Mouse (Mus musculus): ENCODE measurements around the gene Tbxa2r.

DNA sequence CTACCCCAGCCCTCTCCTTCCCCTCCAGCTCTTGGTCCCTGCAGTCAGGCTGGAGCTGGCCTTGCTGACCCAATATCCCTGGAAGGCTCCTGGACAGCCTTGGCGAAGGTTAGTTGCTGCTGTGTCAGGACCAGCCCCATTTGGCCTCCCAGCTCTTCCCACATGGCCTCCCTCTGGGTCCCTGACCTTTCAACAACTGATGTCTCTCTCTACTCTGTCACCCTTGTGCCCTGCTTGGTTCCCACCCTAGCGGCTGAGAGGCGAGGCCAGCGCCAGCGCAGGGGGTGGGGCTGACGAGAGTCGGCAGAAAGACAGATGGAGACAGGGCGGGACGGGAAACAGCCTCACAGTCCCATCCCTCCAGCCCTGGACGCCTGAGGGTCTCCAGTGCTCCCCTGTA lies at the start of gene Tbxa2r:
- TF ChIP-seq TCF12 (IDR thresholded peaks at IDR 0.05; ENCODE audit: low read depth, low read length) = no peak
- no peak for TF ChIP-seq MAX (IDR thresholded peaks at IDR 0.05; ENCODE audit: low read length)
- no peak for TF ChIP-seq ZNF384 (IDR thresholded peaks at IDR 0.05; ENCODE audit: low read depth, low read length)
- no peak for TF ChIP-seq EP300 (IDR thresholded peaks at IDR 0.05; ENCODE audit: low read length)
- no peak for TF ChIP-seq USF2 (conservative IDR thresholded peaks at IDR 0.05; ENCODE audit: low read depth, low read length)
- TF ChIP-seq MYC (IDR thresholded peaks at IDR 0.05; ENCODE audit: low read depth, low read length) = no peak
- no peak for TF ChIP-seq POLR2A (IDR thresholded peaks at IDR 0.05; ENCODE audit: low read depth, low read length)
- TF ChIP-seq CTCF (conservative IDR thresholded peaks at IDR 0.05 in 1 of 2, IDR thresholded peaks at IDR 0.05 in 1 of 2; ENCODE audit: low read depth in 2 of 2, low read length in 2 of 2) = no peak
- TF ChIP-seq JUND (conservative IDR thresholded peaks at IDR 0.05; ENCODE audit: low read depth, low read length) = no peak
- no peak for TF ChIP-seq BHLHE40 (IDR thresholded peaks at IDR 0.05; ENCODE audit: low read depth, low read length)
- no peak for TF ChIP-seq RAD21 (IDR thresholded peaks at IDR 0.05; ENCODE audit: low read depth, low read length)
